Mouse (Mus musculus): ENCODE measurements around the gene Kcnj10.

DNA sequence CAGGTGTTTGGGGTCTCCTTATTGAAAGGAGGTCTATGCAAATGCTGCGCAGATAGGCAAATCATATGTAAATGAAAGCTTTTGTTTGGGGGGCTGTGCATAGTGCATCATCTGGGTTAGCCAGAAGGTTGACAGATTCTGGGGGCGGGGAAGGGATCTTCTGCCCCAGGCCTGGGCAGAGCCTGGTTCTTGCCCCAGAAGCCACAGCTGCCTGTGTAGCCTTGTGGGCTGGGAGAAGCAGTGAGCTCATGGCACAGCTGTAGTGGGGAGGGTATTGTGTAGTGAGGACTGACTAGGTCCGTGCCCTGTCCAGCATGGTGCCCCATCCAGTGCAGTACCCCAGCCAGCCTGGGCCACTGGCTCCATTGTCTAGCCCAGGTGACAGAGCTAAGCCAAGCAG lies 26.1 kb upstream of the Kcnj10 start:
- TF ChIP-seq CTCF (IDR thresholded peaks at IDR 0.05; ENCODE audit: borderline replicate concordance, control insufficient read depth, extremely low read depth, insufficient read depth, low read length, poor library complexity) (no peak), POLR2A (IDR thresholded peaks at IDR 0.05; ENCODE audit: control insufficient read depth, extremely low read depth, insufficient read depth, low read length, poor library complexity) (no peak)
